Mouse (Mus musculus) c-Kit-positive CD71-positive TER-119-negative erythroid progenitor cells, embryonic 14.5 days (primary cell): ENCODE results near the gene Ugt1a9.

ENCODE experiments used
- DNase-seq: peaks from one replicate; pipeline ENCODE4 v3.0.0-alpha.2; 2013; ENCODE audit warnings: low read depth

The Ugt1a9 gene

GRCm38 (mm10) chr1:88235894-88236415, 165.4 kb downstream of the Ugt1a9 start:
- no peak for DNase-seq

GRCm38 (mm10) chr1:88237311-88237710, 166.7 kb downstream of the Ugt1a9 start:
- DNase-seq, result no peak

GRCm38 (mm10) chr1:88238771-88239170, 168.2 kb downstream of the Ugt1a9 start:
- no peak for DNase-seq

- DNase-seq, result no peak
Observed at GRCm38 (mm10) chr1:88240072-88240471, 169.5 kb downstream of the Ugt1a9 start.

GRCm38 (mm10) chr1:88240579-88240978, 170.0 kb downstream of the Ugt1a9 start:
- no peak for DNase-seq

- no peak for DNase-seq
Observed at GRCm38 (mm10) chr1:88243861-88244260, 173.3 kb downstream of the Ugt1a9 start.

- DNase-seq, result no peak
Observed at GRCm38 (mm10) chr1:88245881-88246280, 175.3 kb downstream of the Ugt1a9 start.

- DNase-seq, result no peak
Observed at GRCm38 (mm10) chr1:88246386-88246785, 175.8 kb downstream of the Ugt1a9 start.

GRCm38 (mm10) chr1:88247660-88248059, 177.1 kb downstream of the Ugt1a9 start:
- no peak for DNase-seq

GRCm38 (mm10) chr1:88248658-88249057, 178.1 kb downstream of the Ugt1a9 start:
- no peak for DNase-seq

GRCm38 (mm10) chr1:88249596-88249995, 179.0 kb downstream of the Ugt1a9 start:
- no peak for DNase-seq

GRCm38 (mm10) chr1:88250023-88250422, 179.4 kb downstream of the Ugt1a9 start:
- DNase-seq, result no peak

- DNase-seq, result no peak
Observed at GRCm38 (mm10) chr1:88253106-88253505, 182.5 kb downstream of the Ugt1a9 start.

- no peak for DNase-seq
Observed at GRCm38 (mm10) chr1:88253540-88253939, 182.9 kb downstream of the Ugt1a9 start.

GRCm38 (mm10) chr1:88254793-88255465, 184.3 kb downstream of the Ugt1a9 start:
- DNase-seq, result no peak

GRCm38 (mm10) chr1:88255466-88255857, 184.9 kb downstream of the Ugt1a9 start:
- no peak for DNase-seq

- DNase-seq, result no peak
Observed at GRCm38 (mm10) chr1:88255989-88256754, 185.6 kb downstream of the Ugt1a9 start.

- no peak for DNase-seq
Observed at GRCm38 (mm10) chr1:88256886-88257663, 186.5 kb downstream of the Ugt1a9 start.

GRCm38 (mm10) chr1:88257681-88258080, 187.1 kb downstream of the Ugt1a9 start:
- DNase-seq, result no peak

- no peak for DNase-seq
Observed at GRCm38 (mm10) chr1:88258361-88258760, 187.8 kb downstream of the Ugt1a9 start.

GRCm38 (mm10) chr1:88258881-88259642, 188.5 kb downstream of the Ugt1a9 start:
- DNase-seq, result no peak

GRCm38 (mm10) chr1:88259643-88260024, 189.0 kb downstream of the Ugt1a9 start:
- DNase-seq, result no peak
